In genomic region chr3:138424247-138424646, GRCm38 (mm10) we compare ENCODE assay signal across 24 mouse cellular contexts. TPM values are rescaled to one million over a fixed set of nuclear protein-coding genes. Genes with fewer than 3 reads are reported as not detected.
"Had no signal": no experiment of that assay in that cellular context is flagged by ENCODE, and none has a peak within 500 bp of the region (broad histone marks: within the 10 kb centered on the region; RNA-seq: fewer than 3 reads in every experiment).

No protein-coding gene starts in this region.

- H3K4me2 ChIP-seq: lung, embryonic 15.5 days; midbrain, embryonic 11.5 days; midbrain, embryonic 13.5 days; neural tube, embryonic 12.5 days; stomach, embryonic 15.5 days had no signal

- H3K9me3 ChIP-seq: lung, embryonic 15.5 days; midbrain, embryonic 13.5 days; neural tube, embryonic 12.5 days; stomach, embryonic 15.5 days had no signal

- H3K27ac ChIP-seq: lung, embryonic 15.5 days; macrophage; midbrain, embryonic 13.5 days; neural tube, embryonic 12.5 days; stomach, embryonic 15.5 days; stomach, postnatal 0 days had no signal

- H3K27me3 ChIP-seq: lung, embryonic 15.5 days; midbrain, embryonic 13.5 days; neural tube, embryonic 12.5 days; stomach, embryonic 15.5 days had no signal

- H3K9ac ChIP-seq: liver, postnatal 0 days; lung, embryonic 15.5 days; midbrain, embryonic 13.5 days; neural tube, embryonic 12.5 days; stomach, embryonic 15.5 days had no signal

- H3K36me3 ChIP-seq: lung, embryonic 15.5 days; midbrain, embryonic 13.5 days; neural tube, embryonic 12.5 days; stomach, embryonic 15.5 days had no signal

- ATAC-seq: liver, postnatal 0 days; lung, postnatal 0 days; midbrain, embryonic 13.5 days; midbrain, embryonic 16.5 days had no signal

- H3K4me1 ChIP-seq: lung, embryonic 15.5 days; megakaryocyte, embryonic 14.5 days; midbrain, embryonic 13.5 days; neural tube, embryonic 12.5 days; stomach, embryonic 15.5 days had no signal

- H3K4me3 ChIP-seq: lung, embryonic 15.5 days; megakaryocyte, embryonic 14.5 days; midbrain, embryonic 13.5 days; myocyte; neural tube, embryonic 12.5 days; stomach, embryonic 15.5 days had no signal

- DNase-seq: liver, postnatal 0 days; lung, adult 2 months; lung, postnatal 14 days; lung, postnatal 36 days; right cerebral cortex, postnatal 14 days; thymus, adult 2 months; thymus, postnatal 25 days; thymus, postnatal 4 days had no signal

RNA-seq across cellular contexts. Expression of gene Adh4, which starts 9.0 kb away (rescaled TPM):
- total RNA-seq: megakaryocyte progenitor cell, adult 5-6 weeks; neutrophil, adult 5-6 weeks had no signal
- polyA plus RNA-seq: lung, adult 2 months; lung, embryonic 15.5 days; lung, postnatal 0 days; macrophage; midbrain, embryonic 11.5 days; midbrain, embryonic 13.5 days; midbrain, embryonic 16.5 days; myocyte; neural tube, embryonic 12.5 days; neural tube, embryonic 14.5 days; spleen, adult 2 months; stomach, embryonic 15.5 days; stomach, postnatal 0 days; thymus, adult 2 months; urinary bladder, adult 2 months had no signal
